Mouse (Mus musculus) left cerebral cortex, adult 18-20 months (tissue): ENCODE measurements around the gene Srms. TPM values are rescaled to one million over a fixed set of nuclear protein-coding genes. Genes with fewer than 3 reads are reported as not detected.

Source experiments
- DNase-seq, 2 experiments: peaks; one replicate each; pipeline ENCODE4 v3.0.0; 2021 to 2022; ENCODE audit warnings: low spot score in 2 of 2, mixed read lengths in 1 of 2
- total RNA-seq, 2 experiments: library from RNA; stranded (reverse); gene quantifications; 2 replicates each; pipeline ENCODE4 v1.2.3; 2021

Srms gene
- total RNA-seq, 2 experiments from 2014 or later = 0.33 to 0.46 TPM

GRCm38 (mm10) chr2:181174646-181175045 is 38.3 kb downstream of the Srms start:
- no peak for DNase-seq

DNA sequence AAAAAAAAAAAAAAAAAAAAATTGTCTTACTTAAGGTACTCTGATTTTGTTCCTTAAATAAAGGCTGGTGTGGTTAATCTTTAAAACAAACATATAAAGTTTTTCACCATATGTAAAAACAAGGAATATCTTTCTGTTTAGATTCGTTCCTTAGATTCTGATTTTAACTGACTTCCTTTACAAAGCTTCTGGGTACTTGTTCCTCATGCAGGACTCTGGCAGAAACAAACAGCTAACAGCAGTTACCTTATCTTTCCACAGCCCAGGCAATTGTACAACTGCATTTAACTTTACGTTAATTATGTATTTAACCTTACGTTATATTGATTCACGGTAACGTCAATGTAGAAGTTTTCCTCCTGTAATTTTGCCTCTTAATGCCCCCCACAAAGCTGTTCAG is 46.5 kb downstream of the Srms start:
- DNase-seq = no peak

GRCm38 (mm10) chr2:181160821-181161220 is 52.2 kb downstream of the Srms start:
- DNase-seq = no peak

DNA sequence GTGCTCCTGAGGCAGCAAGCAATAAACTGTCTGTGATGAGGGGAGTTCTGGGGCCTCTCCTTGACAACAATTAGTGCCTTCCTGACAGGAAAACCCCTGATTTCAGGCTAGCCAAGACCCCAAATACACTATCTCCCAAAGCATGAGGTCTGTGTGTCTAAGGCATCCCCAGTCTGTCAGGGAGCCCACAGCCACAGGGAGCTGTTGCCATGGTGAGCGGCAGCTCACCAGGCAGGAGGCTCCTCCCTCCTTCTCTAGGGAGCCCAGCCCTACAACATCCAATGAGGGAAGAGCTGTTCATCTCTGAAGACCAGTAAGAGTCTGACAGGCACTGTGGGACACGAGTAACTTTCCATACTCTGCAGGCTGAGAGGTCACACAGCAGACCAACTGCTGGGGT is 53.2 kb downstream of the Srms start:
- DNase-seq = peak in 1 of 2 experiments; percentile 60

- DNase-seq = peak in 1 of 2 experiments; percentile 76
Observed at GRCm38 (mm10) chr2:181159091-181159514, 53.9 kb downstream of the Srms start.

DNA sequence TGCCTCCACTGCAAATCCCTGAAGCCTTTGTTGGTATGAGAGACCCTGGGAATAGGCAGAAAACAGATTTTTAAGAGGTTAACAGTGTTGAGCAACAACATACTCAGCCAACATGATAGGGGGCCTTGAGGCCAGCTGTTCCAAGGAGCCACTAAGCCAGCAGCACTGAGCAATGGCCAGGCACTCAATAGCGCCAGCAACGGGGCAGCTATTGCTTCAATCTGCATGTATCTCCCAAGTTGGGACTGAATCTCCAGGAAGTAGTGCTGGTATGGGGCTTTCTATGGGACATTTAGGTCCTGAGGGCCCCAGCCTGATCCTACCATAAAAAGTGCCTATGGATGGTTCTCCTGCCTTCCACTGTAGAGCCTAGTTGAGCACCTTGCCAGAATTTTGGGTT is 54.5 kb downstream of the Srms start:
- DNase-seq = no peak

DNA sequence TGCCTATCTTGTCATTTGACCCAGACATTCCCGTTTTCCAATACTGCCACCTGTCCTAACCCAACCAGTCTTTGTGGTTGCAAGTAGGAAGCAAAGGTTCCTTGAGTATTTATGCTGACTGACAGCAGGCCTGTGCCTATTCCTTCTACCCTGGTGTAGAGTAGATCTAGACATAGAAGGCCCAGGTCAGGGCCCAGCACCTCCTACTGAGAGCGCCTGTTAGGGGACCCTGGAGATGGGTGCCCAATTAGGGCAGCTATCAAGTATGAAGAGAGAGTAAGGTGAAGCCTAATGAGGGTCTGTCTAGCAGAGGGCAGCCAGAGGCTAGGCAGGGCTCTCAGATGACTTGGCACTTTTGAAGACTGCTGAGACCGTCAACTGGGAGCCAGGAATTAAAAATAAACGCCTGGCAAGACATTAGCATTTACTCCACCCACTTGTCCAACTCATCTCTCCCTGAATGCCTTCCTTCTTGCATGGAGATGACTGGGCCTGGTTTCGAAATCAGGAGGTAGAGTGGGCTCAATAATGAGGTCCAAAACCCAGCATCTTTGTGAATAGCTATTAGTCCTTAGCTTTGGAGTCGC is 55.2 kb downstream of the Srms start:
- DNase-seq = peak in 1 of 2 experiments; percentile 4

DNA sequence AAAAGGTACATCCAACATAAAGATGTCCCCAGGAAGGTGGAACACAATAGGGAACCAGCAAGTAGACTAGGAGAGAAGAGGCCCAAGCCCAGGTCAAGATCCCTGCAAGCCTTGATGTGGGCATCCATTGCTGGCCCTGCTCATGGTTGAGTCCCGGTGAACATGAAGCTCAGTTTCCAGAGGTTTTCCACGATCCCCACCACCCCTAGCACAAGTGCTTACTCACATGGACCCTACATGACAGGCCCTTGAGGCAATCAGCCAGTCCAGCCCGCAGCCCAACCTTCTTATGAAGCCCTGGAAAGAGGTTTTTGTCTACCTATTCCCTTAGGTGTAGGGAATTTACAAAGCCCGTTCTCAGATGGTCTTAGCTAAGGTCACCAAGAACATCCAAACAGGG is 55.8 kb downstream of the Srms start:
- no peak for DNase-seq

DNA sequence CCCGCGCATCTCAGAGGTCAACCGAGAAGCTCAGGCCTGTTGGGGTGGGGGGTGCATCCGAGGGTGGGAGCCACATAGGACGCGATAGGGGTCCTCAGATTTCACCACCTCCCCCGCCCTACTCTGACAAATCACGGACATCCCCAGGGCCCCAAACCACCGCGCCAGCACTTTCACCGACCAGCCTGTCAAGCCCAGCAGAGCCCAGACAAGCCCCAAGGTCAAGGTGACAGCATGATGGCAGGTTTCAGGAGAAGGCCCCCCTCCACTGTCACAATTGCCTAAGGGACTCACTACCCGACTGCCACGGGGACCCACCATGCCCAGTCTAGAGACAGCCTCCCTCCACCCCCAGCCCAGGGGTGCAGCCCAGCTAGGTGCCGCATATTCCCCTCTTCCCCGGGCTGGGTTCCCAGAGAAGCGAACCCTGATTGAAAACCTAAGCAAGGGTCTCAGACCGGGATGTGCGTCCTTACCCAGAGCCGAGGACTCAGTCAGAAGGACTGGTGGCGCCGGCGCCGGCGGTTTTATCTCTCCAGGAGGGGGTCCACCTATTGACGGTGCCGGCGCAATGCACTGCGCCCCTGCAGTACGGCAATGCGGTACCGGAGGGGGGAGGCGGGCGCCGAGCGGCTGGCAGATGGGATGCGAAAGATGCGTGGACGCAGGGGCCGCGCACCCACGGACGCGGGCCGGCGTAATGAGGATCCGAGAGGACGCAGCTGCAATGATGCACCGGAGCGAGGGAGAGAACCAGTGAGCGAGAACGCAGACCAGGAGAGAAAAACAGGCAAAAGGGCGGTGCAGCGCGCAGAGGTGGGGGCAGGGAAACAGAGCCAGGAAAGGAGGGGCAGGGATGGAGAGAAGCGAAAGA is 56.5 kb downstream of the Srms start, which contains the start of gene Eef1a2:
Gene Eef1a2, minus strand, starts transcription at position 767 of the 874 bp plus-strand sequence.
- DNase-seq = peak; percentile 90 to 94

GRCm38 (mm10) chr2:181155801-181156200 is 57.2 kb downstream of the Srms start:
- no peak for DNase-seq

Other genes with a start within 250 kb of the Srms start
- 100 to 1,000 TPM; 141 to 151 TPM for gene Arfgap1, start 246.0 kb downstream of the Srms start, total RNA-seq
- 1 to 10 TPM in 1 of 2 experiments, under 1 TPM in 1; 0.82 to 1.1 TPM for gene Col20a1, start 226.7 kb downstream of the Srms start, total RNA-seq
- 10 to 100 TPM; 36.5 to 41.2 TPM for gene Chrna4, start 169.6 kb downstream of the Srms start, total RNA-seq
- gene Kcnq2, start 77.9 kb downstream of the Srms start, total RNA-seq = 100 to 1,000 TPM; 264 to 274 TPM
- gene Eef1a2, start 56.2 kb downstream of the Srms start, total RNA-seq = 1,000 to 10,000 TPM; 1,361 to 1,429 TPM
- gene Ppdpf, start 25.9 kb downstream of the Srms start, total RNA-seq = 10 to 100 TPM; 74.7 to 76.8 TPM
- gene Ptk6, start 10.4 kb downstream of the Srms start, total RNA-seq = not detected
- gene Fndc11, start 6.8 kb upstream of the Srms start, total RNA-seq = not detected
- 1 to 10 TPM; 2.7 to 3.2 TPM for gene Helz2, start 28.8 kb upstream of the Srms start, total RNA-seq
- gene Gmeb2, start 74.8 kb upstream of the Srms start, total RNA-seq = 10 to 100 TPM; 23.9 to 25.8 TPM
- 100 to 1,000 TPM; 647 to 666 TPM for gene Stmn3, start 101.3 kb upstream of the Srms start, total RNA-seq
- 10 to 100 TPM; 24.9 to 34.5 TPM for gene Rtel1, start 106.6 kb upstream of the Srms start, total RNA-seq
- 10 to 100 TPM; 66.0 to 67.6 TPM for gene Zgpat, start 151.7 kb upstream of the Srms start, total RNA-seq
- 10 to 100 TPM; 43.9 to 48.5 TPM for gene Arfrp1, start 152.2 kb upstream of the Srms start, total RNA-seq
- gene Lime1, start 166.9 kb upstream of the Srms start, total RNA-seq = 10 to 100 TPM; 34.4 to 35.6 TPM
- 10 to 100 TPM; 13.8 to 15.3 TPM for gene Zbtb46, start 246.2 kb upstream of the Srms start, total RNA-seq